Mouse (Mus musculus): Measurements from ENCODE around the gene Dap. TPM values are rescaled to one million over a fixed set of nuclear protein-coding genes. Genes with fewer than 3 reads are reported as not detected.

The Dap gene
- polyA plus RNA-seq, 1 experiment from 2014 or later: 44.5 TPM

GRCm38 (mm10) chr15:31211910-31212309 is 12.2 kb upstream of the Dap start:
- DNase-seq (ENCODE audit: low spot score) (no peak), ATAC-seq (ENCODE audit: insufficient read depth, low FRiP score, low TSS enrichment) (no peak)
- no peak overlapping the region for H3K4me2 ChIP-seq (ENCODE audit: low read depth)
- no peaks in the 10 kb centered on the region for H3K36me3 ChIP-seq (ENCODE audit: control insufficient read depth, insufficient read depth, low read length)
- no peak overlapping the region for H3K27ac ChIP-seq (ENCODE audit: low read depth, low read length)
- WGBS: 85% methylated on average over 7 of the region's 7 CpGs
- H3K9me3 ChIP-seq (ENCODE audit: control insufficient read depth, low read length): no peaks in the 10 kb centered on the region
- no peak overlapping the region for H3K9ac ChIP-seq (ENCODE audit: low read length)
- no peak overlapping the region for H3K4me3 ChIP-seq (ENCODE audit: low read depth, low read length)
- no peaks in the 10 kb centered on the region for H3K4me1 ChIP-seq (ENCODE audit: control insufficient read depth, insufficient read depth, low read length)
- no peaks in the 10 kb centered on the region for H3K27me3 ChIP-seq (ENCODE audit: control insufficient read depth, insufficient read depth, low read length)

GRCm38 (mm10) chr15:31213619-31214270 is 10.4 kb upstream of the Dap start:
- DNase-seq (ENCODE audit: low spot score) (no peak), ATAC-seq (ENCODE audit: insufficient read depth, low FRiP score, low TSS enrichment) (no peak)
- Histone ChIP-seq H3K27me3 (ENCODE audit: control insufficient read depth, insufficient read depth, low read length) (no peaks in the 10 kb centered on the region), H3K4me1 (ENCODE audit: control insufficient read depth, insufficient read depth, low read length) (no peaks in the 10 kb centered on the region), H3K9me3 (ENCODE audit: control insufficient read depth, low read length) (no peaks in the 10 kb centered on the region), H3K4me3 (ENCODE audit: low read depth, low read length) (no peak overlapping the region), H3K27ac (ENCODE audit: low read depth, low read length) (no peak overlapping the region), H3K9ac (ENCODE audit: low read length) (no peak overlapping the region), H3K36me3 (ENCODE audit: control insufficient read depth, insufficient read depth, low read length) (no peaks in the 10 kb centered on the region), H3K4me2 (ENCODE audit: low read depth) (no peak overlapping the region)
- WGBS: 94% methylated on average over 3 of the region's 3 CpGs

- Histone ChIP-seq H3K36me3 (ENCODE audit: control insufficient read depth, insufficient read depth, low read length) (no peaks in the 10 kb centered on the region), H3K27ac (ENCODE audit: low read depth, low read length) (no peak overlapping the region), H3K9ac (ENCODE audit: low read length) (no peak overlapping the region), H3K4me1 (ENCODE audit: control insufficient read depth, insufficient read depth, low read length) (0 out of 2 replicates have a peak, but pooled peaks cover 3% of the 10 kb centered on the region), H3K9me3 (ENCODE audit: control insufficient read depth, low read length) (no peaks in the 10 kb centered on the region), H3K4me2 (ENCODE audit: low read depth) (no peak overlapping the region), H3K27me3 (ENCODE audit: control insufficient read depth, insufficient read depth, low read length) (no peaks in the 10 kb centered on the region), H3K4me3 (ENCODE audit: low read depth, low read length) (no peak overlapping the region)
- no peak for DNase-seq (ENCODE audit: low spot score)
- ATAC-seq (ENCODE audit: insufficient read depth, low FRiP score, low TSS enrichment): no peak
- 74% methylated on average over 6 of the region's 6 CpGs for WGBS
Observed at GRCm38 (mm10) chr15:31222216-31222615, 1.9 kb upstream of the Dap start.

- H3K4me1 ChIP-seq (ENCODE audit: control insufficient read depth, insufficient read depth, low read length): 0 out of 2 replicates have a peak, but pooled peaks cover 3% of the 10 kb centered on the region
- H3K4me2 ChIP-seq (ENCODE audit: low read depth): peak overlapping the region; percentile 63
- DNase-seq (ENCODE audit: low spot score): no peak
- WGBS: 50% methylated on average over 15 of the region's 15 CpGs
- H3K9ac ChIP-seq (ENCODE audit: low read length): peak overlapping the region; percentile 50
- no peaks in the 10 kb centered on the region for H3K9me3 ChIP-seq (ENCODE audit: control insufficient read depth, low read length)
- ATAC-seq (ENCODE audit: insufficient read depth, low FRiP score, low TSS enrichment): peak; percentile 36
- no peaks in the 10 kb centered on the region for H3K27me3 ChIP-seq (ENCODE audit: control insufficient read depth, insufficient read depth, low read length)
- peak overlapping the region; percentile 61 for H3K4me3 ChIP-seq (ENCODE audit: low read depth, low read length)
- H3K36me3 ChIP-seq (ENCODE audit: control insufficient read depth, insufficient read depth, low read length): no peaks in the 10 kb centered on the region
- no peak overlapping the region for H3K27ac ChIP-seq (ENCODE audit: low read depth, low read length)
Observed at GRCm38 (mm10) chr15:31223596-31224134, 449 bp upstream of the Dap start.

- DNase-seq (ENCODE audit: low spot score): no peak
- WGBS: 38% methylated on average over 13 of the region's 13 CpGs
Observed at GRCm38 (mm10) chr15:31224806-31225642, 910 bp downstream of the Dap start.

DNA sequence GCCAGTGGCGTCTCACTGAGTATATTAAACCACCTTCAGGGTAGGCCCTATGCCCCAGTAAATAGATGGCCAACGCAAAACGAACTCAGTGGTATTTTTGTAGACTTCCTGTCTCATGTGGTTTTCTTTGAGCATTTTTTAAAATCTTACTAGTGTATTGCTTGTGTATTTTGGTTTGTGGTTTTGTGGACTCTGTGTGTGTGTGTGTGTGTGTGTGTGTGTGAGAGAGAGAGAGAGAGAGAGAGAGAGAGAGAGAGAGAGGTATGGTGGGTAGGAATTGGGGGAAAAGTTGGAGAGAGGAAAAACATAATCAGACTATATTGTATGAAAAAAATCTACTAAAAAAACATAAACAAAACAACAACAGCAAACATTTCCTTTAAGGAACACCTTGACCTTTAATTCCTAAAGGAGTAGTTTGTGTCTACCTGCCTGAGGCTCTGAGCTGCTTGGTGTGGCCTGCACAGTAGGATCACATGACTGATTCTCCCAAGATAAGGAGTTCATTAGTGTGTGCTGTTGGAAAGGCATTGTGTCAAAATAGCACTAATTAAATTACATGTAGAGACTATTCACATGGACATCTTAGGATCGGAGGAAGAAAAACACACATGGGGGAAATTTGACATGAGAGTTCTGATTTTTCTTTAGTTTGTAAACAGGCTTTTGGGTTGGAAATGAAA is 1.7 kb downstream of the Dap start:
- 0 out of 2 replicates have a peak, but pooled peaks cover 3% of the 10 kb centered on the region for H3K4me1 ChIP-seq (ENCODE audit: control insufficient read depth, insufficient read depth, low read length)
- H3K36me3 ChIP-seq (ENCODE audit: control insufficient read depth, insufficient read depth, low read length): no peaks in the 10 kb centered on the region
- no peak overlapping the region for H3K9ac ChIP-seq (ENCODE audit: low read length)
- H3K27me3 ChIP-seq (ENCODE audit: control insufficient read depth, insufficient read depth, low read length): no peaks in the 10 kb centered on the region
- no peaks in the 10 kb centered on the region for H3K9me3 ChIP-seq (ENCODE audit: control insufficient read depth, low read length)
- 90% methylated on average over 4 of the region's 4 CpGs for WGBS
- DNase-seq (ENCODE audit: low spot score): no peak
- H3K27ac ChIP-seq (ENCODE audit: low read depth, low read length): no peak overlapping the region
- H3K4me2 ChIP-seq (ENCODE audit: low read depth): no peak overlapping the region; the same call in 1 of the 2 replicates
- ATAC-seq (ENCODE audit: insufficient read depth, low FRiP score, low TSS enrichment): no peak
- H3K4me3 ChIP-seq (ENCODE audit: low read depth, low read length): no peak overlapping the region

More at GRCm38 (mm10) chr15:31224806-31225642, 910 bp downstream of the Dap start:
- no peaks in the 10 kb centered on the region for H3K27me3 ChIP-seq (ENCODE audit: control insufficient read depth, insufficient read depth, low read length)
- no peak overlapping the region for H3K27ac ChIP-seq (ENCODE audit: low read depth, low read length)
- no peaks in the 10 kb centered on the region for H3K9me3 ChIP-seq (ENCODE audit: control insufficient read depth, low read length)
- H3K9ac ChIP-seq (ENCODE audit: low read length): peak overlapping the region; percentile 77
- ATAC-seq (ENCODE audit: insufficient read depth, low FRiP score, low TSS enrichment): no peak
- peak overlapping the region; percentile 61 for H3K4me3 ChIP-seq (ENCODE audit: low read depth, low read length)
- 0 out of 2 replicates have a peak, but pooled peaks cover 3% of the 10 kb centered on the region for H3K4me1 ChIP-seq (ENCODE audit: control insufficient read depth, insufficient read depth, low read length)
- H3K4me2 ChIP-seq (ENCODE audit: low read depth): peak overlapping the region; percentile 63
- no peaks in the 10 kb centered on the region for H3K36me3 ChIP-seq (ENCODE audit: control insufficient read depth, insufficient read depth, low read length)

- Histone ChIP-seq H3K9ac (ENCODE audit: low read length) (no peak overlapping the region), H3K4me2 (ENCODE audit: low read depth) (no peak overlapping the region), H3K36me3 (ENCODE audit: control insufficient read depth, insufficient read depth, low read length) (no peaks in the 10 kb centered on the region), H3K9me3 (ENCODE audit: control insufficient read depth, low read length) (no peaks in the 10 kb centered on the region), H3K27me3 (ENCODE audit: control insufficient read depth, insufficient read depth, low read length) (no peaks in the 10 kb centered on the region), H3K4me3 (ENCODE audit: low read depth, low read length) (no peak overlapping the region), H3K27ac (ENCODE audit: low read depth, low read length) (no peak overlapping the region), H3K4me1 (ENCODE audit: control insufficient read depth, insufficient read depth, low read length) (0 out of 2 replicates have a peak, but pooled peaks cover 3% of the 10 kb centered on the region)
- no peak for ATAC-seq (ENCODE audit: insufficient read depth, low FRiP score, low TSS enrichment)
- 71% methylated on average over 6 of the region's 6 CpGs for WGBS
- no peak for DNase-seq (ENCODE audit: low spot score)
Observed at GRCm38 (mm10) chr15:31226464-31226863, 2.4 kb downstream of the Dap start.

DNA sequence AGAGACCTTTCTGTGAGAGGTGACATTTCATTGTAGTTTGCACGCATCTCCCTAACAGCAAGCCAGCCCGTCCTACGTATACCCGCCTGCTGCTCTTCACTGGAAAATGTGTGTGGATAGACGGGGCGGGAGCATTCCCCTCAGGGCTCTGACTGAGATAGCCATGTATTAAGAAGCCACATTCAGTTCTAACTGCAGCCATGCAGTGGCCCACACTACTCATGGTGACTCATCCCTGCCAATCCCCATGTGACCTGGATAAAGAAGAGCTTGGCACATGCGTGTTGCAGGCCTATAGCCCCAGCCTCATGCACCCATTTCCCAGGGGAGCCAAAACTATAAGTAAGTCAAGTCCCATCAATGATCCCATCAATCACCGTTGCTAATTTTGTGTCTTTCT is 3.7 kb downstream of the Dap start:
- Histone ChIP-seq H3K4me2 (ENCODE audit: low read depth) (no peak overlapping the region), H3K9me3 (ENCODE audit: control insufficient read depth, low read length) (no peaks in the 10 kb centered on the region), H3K27me3 (ENCODE audit: control insufficient read depth, insufficient read depth, low read length) (no peaks in the 10 kb centered on the region), H3K4me1 (ENCODE audit: control insufficient read depth, insufficient read depth, low read length) (0 out of 2 replicates have a peak, but pooled peaks cover 3% of the 10 kb centered on the region), H3K36me3 (ENCODE audit: control insufficient read depth, insufficient read depth, low read length) (no peaks in the 10 kb centered on the region), H3K27ac (ENCODE audit: low read depth, low read length) (no peak overlapping the region), H3K4me3 (ENCODE audit: low read depth, low read length) (no peak overlapping the region), H3K9ac (ENCODE audit: low read length) (no peak overlapping the region)
- DNase-seq (ENCODE audit: low spot score) (no peak), ATAC-seq (ENCODE audit: insufficient read depth, low FRiP score, low TSS enrichment) (no peak)
- WGBS: 93% methylated on average over 8 of the region's 8 CpGs

All from neural tube, embryonic 11.5 days (tissue).